Mouse (Mus musculus): ENCODE measurements around the gene Suclg1. TPM values are rescaled to one million over a fixed set of nuclear protein-coding genes. Genes with fewer than 3 reads are reported as not detected.

Gene Suclg1
- polyA plus RNA-seq, 3 experiments from 2014 or later, result 115 to 129 (median 128) TPM

DNA sequence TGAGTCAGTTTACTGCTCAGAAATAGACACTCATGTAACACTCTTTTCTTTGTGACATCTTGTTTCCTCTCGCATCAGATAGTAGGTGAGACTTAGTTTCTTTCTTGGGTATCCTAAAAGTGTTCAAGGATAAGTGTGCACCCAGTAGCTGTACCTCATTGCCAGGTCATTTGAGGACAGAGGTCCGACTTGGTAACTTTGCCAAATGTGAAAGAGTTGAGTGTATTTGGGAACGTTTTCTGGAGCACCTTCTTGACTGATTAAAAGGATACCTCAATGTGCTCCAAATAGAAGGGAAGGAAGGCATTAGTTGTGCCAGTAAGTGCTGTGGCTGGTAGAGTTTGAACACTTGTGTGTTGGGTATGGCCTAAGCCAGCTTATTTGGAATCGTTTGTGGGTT, 1.7 kb downstream of the Suclg1 start:
- no peak for ATAC-seq

DNA sequence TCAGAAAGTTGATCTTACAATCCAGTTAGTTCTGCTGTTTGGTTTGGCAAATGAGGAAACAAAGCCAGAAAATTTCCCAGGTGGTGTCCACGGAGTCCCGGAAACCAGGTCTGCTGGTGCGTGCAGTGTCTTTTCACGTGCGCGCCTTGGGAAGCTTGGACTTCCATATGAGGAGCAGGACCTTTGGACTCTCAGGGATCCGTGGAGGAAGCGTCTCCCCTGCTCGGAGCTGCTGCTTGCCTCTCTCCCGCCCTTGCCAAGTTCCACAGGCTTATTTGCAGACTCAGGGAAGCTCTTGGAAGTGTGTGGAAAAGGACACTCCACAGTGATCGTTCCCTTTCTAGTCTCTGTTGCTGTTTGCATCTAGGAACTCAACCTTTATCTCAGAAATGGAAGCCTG, 3.2 kb downstream of the Suclg1 start:
- no peak for ATAC-seq

DNA sequence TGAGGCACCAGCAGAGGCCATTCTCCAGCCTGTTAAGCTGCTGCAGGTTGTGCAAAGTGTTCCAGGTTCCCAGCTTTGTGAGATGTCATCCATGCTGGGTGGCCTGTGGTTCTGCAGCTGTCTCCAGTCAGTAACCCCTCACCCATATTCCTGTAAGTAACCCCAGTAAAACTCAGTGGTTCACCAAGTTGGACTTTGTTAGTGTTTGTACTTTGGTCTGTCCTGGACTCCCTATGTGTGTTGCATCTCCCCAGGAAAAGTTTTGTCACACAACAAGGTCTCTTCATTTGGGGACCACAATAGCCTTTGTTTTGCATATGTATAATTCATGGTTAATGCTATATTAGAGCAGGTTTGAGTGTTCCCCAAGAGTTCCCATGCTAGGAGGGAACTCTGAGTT, 4.2 kb downstream of the Suclg1 start:
- ATAC-seq, result no peak

DNA sequence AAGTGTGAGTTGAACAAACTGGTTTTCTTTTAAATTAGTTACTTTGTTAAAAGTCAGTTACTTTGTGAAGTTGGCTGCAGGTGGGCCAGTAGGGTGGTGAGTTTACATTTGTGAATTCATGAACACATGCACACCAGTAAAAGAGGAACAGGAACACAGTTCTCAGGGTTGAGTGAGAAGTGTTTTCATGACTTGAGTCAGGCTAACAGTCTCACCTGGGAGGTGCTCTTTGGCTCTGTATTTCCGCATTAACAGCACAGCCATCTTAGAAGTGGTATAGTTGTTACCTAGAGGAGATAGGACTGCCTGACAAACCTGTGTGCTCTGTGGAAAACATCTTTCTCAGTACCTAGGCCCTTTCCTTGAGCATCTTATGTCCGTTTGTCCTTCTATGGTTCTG, 4.8 kb downstream of the Suclg1 start:
- ATAC-seq, result no peak

DNA sequence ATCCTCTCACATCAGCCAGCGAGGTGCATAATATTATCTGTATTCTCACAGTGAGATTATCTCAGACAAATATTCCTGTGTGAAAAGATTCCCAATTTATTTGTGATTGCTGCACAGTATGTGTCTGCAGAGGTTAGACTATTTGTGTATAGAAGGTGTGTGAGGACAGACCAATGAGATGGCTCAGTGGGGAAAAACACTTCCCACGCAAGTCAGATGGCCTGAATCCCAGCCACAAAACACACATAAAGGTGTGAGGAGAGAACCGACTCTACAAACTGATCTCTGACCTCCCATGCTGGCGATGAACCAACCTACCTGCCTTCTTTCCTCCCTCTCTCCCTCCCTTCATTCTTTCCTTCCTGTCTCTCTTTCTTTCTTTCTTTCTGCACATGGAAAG, 5.4 kb downstream of the Suclg1 start:
- ATAC-seq, result no peak

DNA sequence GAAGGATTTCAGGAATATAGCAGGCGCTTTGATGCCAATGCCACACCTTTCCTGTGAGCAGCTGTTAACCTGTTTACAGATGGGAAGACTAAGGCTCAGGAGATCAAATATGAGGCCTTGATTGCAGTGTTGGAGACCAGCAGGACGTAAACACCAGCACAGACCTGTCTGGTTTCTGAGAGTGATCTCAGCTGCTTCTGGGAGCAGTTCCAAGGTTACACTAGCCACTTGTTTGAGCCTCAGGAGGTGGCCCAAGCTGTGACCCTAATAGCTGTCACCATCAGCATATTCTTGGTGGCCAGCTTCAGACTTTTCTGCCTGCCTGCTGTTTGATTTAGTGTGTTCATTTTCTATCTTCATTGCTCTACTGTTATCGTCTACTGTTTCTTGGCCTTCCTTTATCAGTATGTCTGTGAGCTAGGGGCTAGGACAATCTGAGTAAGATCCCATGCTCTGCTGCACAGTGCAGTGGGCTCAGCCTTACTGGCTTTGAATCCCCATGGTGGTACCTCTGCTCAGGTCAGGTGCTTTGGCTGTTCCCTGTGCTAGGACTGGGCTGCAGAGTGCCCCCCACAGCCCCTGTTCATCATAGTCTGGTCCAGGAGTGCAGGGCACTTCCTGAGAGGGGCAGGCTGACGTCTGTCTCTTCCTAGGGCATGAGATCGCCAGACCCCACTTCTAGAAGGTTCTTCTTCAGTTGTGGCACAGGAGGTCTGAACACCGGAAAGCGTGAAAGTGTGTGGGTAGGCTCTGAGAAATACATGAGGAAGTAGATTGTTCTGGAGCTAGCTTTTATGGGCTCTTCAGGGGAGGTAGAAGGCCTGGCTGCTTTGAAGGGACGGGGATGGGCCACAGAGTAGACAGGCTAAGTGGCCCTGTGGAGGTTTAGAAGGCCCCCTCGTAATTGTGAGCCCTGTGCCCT, 6.4 kb downstream of the Suclg1 start:
- ATAC-seq, result peak; percentile 83

DNA sequence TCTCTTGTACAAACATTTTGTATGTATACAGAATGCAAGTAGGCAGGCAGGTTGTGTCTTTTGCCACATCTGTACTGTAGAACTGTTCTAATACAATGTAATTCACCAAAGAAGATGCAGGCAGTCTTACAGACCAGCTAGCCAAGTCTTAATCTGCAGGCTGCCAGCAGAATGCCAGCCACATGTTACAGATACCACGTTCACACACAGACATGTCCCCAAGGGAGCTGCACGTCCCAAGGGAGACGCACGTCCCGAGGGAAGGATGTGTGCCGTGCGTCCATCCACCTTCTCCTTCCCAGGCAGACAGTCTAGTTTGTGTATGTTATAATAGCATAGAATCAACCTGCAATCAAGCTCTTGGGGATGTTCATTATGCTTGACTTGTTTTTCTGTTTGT, 8.9 kb downstream of the Suclg1 start:
- ATAC-seq, result no peak

DNA sequence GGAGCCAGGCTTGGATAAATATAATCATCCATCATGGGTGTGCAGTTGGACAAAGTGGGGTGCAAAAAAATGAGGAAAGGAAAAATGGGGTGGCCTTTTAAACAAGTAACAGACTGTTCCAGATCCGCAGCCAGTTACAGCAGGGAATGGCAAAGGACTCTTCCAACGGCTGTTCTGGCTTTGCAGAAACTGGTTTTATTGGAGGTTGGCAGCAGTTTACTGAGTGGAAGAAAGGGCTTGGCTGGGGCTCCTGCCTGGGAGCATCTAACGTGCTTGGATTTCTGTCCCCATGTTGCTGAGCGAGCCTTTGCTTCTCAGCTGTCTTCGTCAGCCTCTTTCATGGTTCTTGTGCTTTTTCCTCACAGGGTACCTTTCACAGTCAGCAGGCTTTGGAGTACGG, 11.9 kb downstream of the Suclg1 start:
- no peak for ATAC-seq

DNA sequence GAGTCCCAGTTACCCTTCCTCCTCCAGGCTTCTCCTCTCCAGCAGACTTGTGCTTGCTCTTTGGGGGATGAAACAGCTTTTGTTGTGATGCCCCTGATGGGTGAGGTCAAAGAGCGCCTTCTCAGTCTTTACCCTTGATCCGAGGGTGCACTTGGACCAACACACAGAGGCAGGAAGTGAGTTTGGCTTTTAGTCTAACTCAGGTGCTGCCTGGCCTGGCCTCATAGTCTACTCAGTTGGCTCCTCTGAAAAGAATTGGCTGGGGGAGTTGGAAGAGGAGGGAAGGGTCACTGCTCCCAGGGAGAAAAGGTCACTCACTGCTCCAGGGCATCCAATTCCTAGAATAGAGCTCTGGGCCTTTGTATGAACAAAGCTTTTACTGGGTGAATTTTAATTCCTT, 16.6 kb downstream of the Suclg1 start:
- no peak for ATAC-seq

DNA sequence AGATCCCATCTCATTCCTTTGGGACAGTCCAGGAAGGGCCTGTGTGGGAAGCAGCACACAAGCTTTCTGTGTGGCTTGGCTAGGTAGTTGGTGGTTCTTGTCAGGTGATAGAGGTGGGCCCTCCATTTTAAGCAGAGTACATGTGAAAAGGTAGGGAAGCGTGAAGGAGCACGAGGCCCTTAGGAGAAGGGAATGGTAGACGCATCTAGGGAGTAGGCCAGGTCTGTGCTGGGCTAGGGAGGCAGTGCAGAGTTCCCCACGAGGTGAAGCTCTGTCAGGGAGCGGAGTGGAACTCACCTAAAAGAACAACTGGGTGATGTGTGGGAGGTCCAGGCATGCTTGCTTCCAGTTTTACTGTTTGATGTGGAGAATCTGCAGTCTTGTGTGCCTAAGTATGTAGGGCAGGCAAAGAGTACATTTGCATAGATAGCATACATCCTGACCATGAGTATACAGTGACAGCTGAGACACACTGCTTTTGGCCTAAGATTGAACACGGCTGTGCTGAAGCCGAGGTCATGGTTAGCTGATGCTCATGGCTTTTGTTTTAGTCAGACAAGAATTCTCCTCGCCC, 19.6 kb downstream of the Suclg1 start:
- peak; percentile 61 for ATAC-seq

DNA sequence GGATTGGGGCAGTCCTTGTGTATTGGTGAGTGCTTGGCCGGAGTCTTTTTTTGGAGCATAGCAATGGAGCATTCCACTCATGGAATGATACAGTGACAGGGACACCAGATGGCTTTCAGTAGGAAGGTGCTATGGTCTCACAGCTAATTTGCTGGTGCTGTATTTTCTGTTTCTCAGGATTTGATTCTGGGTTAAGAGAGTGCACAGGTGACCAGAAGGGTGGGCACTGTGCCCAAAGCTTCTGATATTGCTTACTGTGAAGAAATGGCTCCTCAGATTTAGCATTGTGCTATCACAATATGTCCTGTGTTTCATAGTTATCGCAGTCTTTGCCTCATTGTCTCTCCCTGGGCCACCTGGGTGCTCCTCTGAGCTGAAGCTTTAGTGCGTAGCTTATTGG, 21.2 kb downstream of the Suclg1 start:
- ATAC-seq, result no peak

DNA sequence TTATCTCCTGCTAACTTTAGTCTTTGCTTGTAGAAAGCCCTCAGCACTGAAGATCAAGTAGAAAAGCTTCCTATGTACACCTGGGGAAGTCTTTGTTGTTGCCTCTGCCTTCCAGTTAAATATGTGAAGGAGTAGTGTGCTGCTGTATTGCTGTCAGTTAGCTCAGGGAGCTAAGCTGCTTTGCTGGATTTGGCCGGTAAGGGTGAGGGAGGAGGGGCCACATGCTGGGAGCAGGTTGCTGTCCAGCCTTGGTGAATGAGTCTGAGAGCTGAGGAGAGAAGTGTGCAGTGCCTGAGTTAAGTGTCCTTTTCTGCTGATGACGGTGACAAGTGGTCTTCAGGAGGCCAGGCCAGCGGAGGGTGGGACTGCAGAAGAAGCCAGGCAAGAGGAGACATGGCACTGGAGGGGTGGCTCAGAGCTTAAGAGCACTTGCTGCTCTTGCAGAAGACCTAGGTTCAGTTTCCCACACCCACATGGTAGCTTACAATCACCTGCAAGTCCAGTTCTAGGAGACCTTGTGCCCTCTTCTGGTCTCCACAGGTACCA, 23.4 kb downstream of the Suclg1 start:
- no peak for ATAC-seq

DNA sequence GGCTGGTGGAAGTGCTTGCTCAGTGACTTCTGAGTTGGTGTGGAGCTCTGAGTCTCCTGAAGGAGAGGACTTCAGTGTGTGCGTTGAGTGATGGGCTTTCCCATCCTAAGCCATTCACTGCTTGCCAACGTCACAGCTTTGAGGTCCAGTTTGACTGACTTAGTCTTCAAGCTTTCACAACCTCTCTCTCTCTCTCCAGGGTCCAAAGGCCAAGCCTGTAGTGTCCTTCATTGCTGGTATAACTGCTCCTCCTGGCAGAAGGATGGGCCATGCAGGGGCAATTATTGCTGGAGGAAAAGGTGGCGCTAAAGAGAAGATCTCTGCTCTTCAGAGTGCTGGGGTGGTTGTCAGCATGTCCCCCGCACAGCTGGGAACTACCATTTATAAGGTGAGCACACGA, 26.8 kb downstream of the Suclg1 start:
- no peak for ATAC-seq

DNA sequence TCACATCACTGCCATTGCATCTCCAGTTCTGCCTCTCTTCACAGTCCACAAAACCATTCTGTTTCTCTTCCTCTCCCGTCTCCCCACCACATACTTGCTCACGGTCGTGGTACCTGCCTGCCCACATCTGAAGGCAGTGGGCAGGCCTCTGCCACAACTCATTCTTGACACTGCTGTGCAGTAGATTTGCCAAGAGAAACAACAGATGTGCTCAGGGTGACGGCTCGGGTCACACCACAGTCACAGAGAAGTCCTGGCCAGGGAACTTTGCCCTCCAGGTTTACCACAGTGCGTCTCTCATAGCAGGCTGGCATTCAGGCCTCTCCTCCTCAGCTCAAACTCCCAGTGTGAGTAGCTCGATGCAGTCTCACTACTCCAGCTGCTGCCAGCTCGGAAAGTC, 31.5 kb downstream of the Suclg1 start:
- no peak for ATAC-seq

DNA sequence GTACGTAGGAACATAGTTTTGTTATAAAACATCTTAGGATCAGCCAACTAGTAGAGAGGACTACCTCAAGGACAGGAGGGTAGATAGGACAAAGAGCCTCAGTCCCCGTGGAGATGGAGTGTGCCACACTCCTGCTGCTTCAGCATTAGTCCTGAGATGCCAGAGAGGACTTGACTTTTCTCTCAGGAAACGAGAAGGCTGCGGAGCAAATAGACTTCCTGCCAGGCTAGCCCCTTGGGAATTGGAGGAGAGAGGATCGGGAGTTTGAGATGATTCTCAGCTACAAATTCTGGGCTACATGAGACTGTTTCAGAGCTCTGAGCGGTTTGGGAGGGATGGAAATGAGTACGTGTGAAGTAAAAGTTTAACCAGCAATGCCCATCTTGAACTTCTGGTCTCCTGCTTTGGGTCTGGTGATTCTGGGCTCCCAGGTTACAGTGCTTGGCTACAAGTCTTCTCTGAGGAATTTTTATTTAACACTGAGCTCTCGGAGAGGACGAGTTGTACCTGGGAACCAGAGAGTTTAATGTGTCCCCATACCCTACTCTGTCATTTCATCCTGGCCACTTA, 32.4 kb downstream of the Suclg1 start:
- ATAC-seq, result no peak

DNA sequence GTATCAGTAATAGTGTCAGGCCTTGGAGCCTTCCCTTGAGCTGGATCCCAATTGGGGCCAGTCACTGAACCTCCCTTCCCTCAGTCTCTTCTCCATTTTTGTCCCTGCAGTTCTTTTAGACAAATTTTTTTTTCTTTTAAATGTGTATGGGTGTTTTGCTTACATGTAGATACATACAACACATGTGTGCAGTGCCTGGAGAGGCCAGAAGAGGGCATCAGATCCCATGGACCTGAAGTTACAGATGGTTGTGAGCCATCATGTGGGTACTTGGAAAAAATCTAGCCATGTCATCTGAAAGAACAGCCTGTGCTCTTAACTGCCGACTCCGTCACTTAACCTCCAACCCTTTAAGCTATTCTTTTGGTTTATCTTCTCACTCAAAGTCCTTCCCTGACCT, 38.1 kb downstream of the Suclg1 start:
- ATAC-seq, result no peak

DNA sequence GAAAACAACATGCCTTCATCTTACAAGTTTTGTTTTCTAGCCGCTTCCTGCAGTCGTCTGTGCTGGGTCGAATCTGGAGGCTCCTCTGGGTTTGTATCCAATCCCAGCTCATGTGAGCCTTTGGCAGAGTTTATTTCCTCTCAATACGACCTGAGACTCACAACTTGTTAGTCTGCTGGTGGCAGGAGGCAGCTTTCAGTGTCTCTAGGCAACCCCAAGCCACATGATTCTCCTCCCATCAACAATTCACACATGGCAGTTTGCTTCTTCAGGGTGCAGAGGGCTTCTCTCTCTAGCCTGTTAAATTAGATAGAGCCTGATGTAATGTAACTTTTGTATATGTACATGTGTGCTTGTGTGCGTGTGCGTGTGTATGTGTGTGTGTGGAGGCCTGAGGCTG, 58.7 kb downstream of the Suclg1 start:
- ATAC-seq, result no peak

DNA sequence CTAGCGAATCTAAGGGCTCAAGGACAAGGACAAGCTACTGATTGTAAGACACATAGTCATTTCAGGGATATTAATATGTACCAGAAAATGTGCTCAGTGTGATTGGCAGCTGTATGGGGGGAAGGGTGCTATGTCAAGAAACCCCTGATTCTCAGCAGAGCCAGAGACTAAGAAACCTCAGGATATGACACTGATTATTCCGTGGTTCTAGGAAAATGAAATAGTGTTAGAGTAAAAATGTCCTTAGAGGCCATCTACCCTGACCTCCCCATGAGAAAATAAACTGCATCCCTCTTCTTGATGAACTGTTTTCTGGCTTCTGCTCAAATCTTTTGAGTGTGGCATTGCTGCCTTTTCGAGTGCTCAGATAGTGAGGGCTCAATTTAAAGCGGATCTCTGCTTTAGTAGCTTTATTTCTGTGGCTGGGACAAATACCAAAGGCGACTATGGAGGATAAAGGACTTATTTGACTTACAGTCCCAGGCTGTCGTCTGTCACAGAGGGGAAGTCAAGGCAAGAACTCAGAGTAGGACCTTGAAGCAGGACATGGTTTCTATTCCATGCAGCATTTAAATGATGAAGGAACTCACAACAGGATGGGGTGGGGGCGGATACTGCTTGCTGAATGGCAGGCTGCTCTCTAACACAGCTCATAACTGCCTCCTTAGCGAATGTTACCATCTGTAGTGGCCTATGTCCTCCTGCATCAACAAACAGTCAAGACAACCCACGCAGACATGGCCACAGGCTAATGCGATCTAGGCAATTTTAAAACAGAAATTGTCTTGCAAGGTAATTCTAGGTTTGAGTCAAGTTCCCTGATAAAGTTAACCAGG, 60.7 kb downstream of the Suclg1 start:
- ATAC-seq, result no peak

DNA sequence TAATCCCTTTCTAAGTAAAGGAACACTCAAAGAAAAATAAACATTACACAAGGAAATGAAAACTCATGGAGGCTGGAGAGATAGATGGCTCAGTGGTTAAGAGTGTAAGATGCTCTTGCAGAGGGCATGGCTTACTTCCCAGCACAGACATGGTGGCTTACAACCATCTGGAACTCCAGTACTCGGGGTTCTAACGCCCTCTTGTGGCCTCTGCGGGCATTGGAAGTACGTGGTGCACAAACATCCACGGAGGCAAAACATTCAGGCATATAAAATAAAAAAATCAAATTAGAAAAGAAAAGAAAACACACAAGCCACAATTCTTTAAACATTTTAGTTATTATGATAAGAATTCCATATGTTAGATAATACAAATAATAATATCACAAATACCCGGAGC, 63.2 kb downstream of the Suclg1 start:
- ATAC-seq, result no peak

DNA sequence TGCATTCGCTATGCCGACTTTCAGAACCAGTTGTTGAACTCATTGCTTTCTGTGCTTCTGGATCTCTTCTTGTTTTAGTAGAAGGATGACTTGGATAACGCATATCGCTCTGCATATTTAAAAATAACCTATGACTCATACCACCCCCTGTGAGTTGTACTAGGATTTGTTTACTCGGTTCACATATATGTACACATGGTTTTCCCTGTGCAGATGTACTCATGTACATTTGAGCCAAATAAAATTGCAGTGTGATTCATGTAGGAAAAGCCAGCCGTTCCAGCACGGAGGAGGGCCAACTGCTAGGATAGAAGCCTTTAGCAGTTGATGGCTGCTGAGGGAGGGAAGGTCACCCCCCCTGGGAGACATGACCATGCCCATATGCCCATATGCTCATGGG, 63.6 kb downstream of the Suclg1 start:
- no peak for ATAC-seq

DNA sequence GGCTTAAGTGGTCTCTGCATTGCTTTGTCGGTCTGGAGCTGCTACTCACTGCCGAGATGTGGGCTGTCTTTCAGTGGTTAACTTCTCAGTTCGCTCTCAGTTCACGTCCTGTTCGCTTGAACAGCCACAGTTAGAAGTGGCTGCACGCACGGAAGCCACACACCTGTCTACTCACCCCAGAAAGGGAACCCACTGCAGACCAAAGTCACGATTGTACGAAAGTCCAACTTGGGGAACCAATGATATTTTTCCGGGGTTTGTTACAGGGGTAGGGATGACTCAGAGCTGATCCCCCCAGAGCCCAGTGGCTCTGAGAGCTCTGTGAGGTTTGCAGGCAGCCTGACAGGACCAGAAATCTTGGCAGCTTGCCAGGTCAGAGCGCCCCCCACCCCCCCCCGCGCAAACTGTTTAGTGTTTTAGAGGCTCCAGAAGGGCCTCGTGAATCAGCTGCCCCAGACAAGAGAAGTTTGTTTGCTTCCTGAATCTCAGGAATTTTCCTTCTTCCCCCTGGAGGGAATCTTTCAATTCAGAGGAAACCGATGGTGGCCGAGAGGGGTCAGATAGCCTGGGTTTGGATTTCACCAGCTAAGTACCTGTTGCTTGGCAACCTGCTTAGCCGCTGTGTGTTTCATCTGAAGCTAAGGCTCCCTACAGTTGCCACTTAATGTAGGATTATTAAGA, 66.9 kb downstream of the Suclg1 start:
- ATAC-seq, result no peak

DNA sequence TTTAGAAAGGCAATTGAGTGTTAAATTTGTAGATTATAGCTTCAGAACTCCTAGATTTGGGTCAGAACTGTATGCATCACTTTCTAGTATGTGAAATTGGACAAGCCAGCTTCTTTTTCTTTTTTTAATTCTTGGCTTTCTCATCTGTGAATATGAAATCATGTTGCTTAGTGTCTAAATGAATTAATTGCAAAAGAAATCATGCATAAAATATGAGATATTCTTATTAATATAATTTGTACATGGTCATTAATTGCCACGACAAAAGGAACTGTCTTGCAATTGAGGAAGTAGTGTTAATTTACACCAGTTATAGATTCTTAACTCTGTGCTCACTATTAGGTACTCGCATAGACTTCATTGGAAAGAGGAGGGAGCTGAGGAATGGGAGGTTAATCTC, 74.1 kb downstream of the Suclg1 start:
- no peak for ATAC-seq
